Mouse (Mus musculus) stomach, postnatal 0 days (tissue): ENCODE results near the gene Phrf1. TPM values are rescaled to one million over a fixed set of nuclear protein-coding genes. Genes with fewer than 3 reads are reported as not detected.

Experiments
- ATAC-seq: fragments of 200-750 bp; cut with Nextera tagmentation; 2 replicates; pipeline ENCODE4 v1.8.0; 2017; ENCODE audit not compliant: low FRiP score, low TSS enrichment
- DNase-seq: peaks from one replicate; pipeline ENCODE4 v3.0.0-alpha.2; 2016; ENCODE audit warnings: low spot score
- H3K27ac ChIP-seq: fragments of 300-500 bp; sonication (generic); replicated peaks from 2 replicates; pipeline ENCODE4 v1.5.1; 2014; ENCODE audit warnings: mild to moderate bottlenecking, control low read depth
- H3K27me3 ChIP-seq: fragments of 300-500 bp; sonication (generic); 2 replicates; pipeline ENCODE4 v1.6.1; 2014; ENCODE audit warnings: low read length; ENCODE audit not compliant: control insufficient read depth, insufficient read depth
- H3K36me3 ChIP-seq: fragments of 300-500 bp; sonication (generic); 2 replicates; pipeline ENCODE4 v1.6.1; 2014; ENCODE audit warnings: low read length, mixed read lengths; ENCODE audit not compliant: control insufficient read depth, insufficient read depth
- H3K4me1 ChIP-seq: fragments of 300-500 bp; sonication (generic); replicated peaks from 2 replicates; pipeline ENCODE4 v1.6.1; 2014; ENCODE audit warnings: antibody characterized with exemption; ENCODE audit not compliant: control insufficient read depth, insufficient read depth
- H3K4me2 ChIP-seq: fragments of 300-500 bp; sonication (generic); replicated peaks from 2 replicates; pipeline ENCODE4 v1.6.1; 2014; ENCODE audit warnings: low read depth, mild to moderate bottlenecking, control low read depth, moderate library complexity
- H3K4me3 ChIP-seq: fragments of 300-500 bp; sonication (generic); 2 replicates; pipeline ENCODE4 v1.5.1; 2014; ENCODE audit warnings: low read depth, low read length, control low read depth
- H3K9ac ChIP-seq: fragments of 300-500 bp; sonication (generic); 2 replicates; pipeline ENCODE4 v1.6.1; 2014; ENCODE audit warnings: mild to moderate bottlenecking, low read length, control low read depth, mixed read lengths
- H3K9me3 ChIP-seq: fragments of 300-500 bp; sonication (generic); 2 replicates; pipeline ENCODE4 v1.6.1; 2016; ENCODE audit warnings: low read length; ENCODE audit not compliant: control insufficient read depth
- CTCF ChIP-seq: IDR thresholded peaks from 2 replicates; pipeline ENCODE4 v1.5.1; 2016; ENCODE audit warnings: antibody characterized with exemption, low read depth, mild to moderate bottlenecking, moderate library complexity
- EP300 ChIP-seq: optimal IDR thresholded peaks from 2 replicates; pipeline ENCODE3; 2016; ENCODE audit warnings: antibody characterized with exemption
- WGBS: fragments of 180-500 bp; shearing (Covaris S2); extraction: QIAGEN DNeasy Blood & Tissue Kit; methylation state at CpG from one replicate; pipeline ENCODE4 v1.1.7; 2014; 5-methylcytosine and 5-hydroxymethylcytosine counted together
- polyA plus RNA-seq: library from polyadenylated mRNA; unstranded; fragments of >200 nt; fragmentation: Nextera tagmentation; extraction: Ambion mirVana; gene quantifications from 2 replicates; pipeline ENCODE4 v1.2.1, GENCODE M21; 2015

Phrf1 gene
- polyA plus RNA-seq, 1 experiment from 2014 or later, result 19.1 TPM

DNA sequence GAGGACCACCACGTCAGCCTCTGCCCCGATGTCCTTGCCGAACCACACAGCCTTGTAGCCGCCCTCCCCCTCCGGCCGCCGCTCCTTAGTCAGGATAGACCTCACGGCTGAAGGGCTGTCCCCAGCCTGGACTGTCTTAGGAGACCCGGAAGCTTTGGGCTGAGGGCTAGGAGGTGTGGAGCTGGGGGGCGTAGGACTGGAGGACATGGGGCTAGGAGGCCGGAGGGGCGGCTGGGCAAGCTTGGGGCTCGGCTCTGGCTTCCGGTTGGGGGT is 40.6 kb downstream of the Phrf1 start:
- H3K36me3 ChIP-seq, result no peaks in the 10 kb centered on the region
- no peaks in the 10 kb centered on the region for H3K27me3 ChIP-seq
- ATAC-seq (no peak), DNase-seq (no peak)
- H3K9ac ChIP-seq, result no peak overlapping the region
- no peak overlapping the region for H3K4me3 ChIP-seq
- WGBS, result 80% methylated on average over 14 of the region's 14 CpGs
- H3K9me3 ChIP-seq, result no peaks in the 10 kb centered on the region
- H3K4me2 ChIP-seq, result no peak overlapping the region
- no peaks in the 10 kb centered on the region for H3K4me1 ChIP-seq
- H3K27ac ChIP-seq, result no peak overlapping the region
- no peak for TF ChIP-seq CTCF
- TF ChIP-seq EP300, result no peak

DNA sequence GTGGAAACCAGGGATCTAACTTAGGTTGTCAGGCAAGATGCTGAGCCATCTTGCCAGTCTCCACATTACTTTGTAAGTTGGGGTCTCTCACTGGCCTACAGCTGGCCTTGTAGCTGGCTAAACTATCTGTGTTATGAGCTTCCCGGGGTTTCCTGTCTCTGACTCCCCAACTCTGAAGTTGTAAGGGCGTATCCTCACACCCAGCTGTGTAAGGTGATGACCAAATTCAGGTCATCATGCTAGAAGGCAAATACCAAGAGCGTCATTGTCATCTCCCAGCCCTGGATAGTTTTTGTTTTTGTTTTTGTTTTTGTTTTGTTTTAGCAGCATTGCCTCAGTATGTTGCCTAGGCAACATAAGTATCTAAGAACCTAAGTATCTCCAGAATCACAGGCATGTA is 42.0 kb downstream of the Phrf1 start:
- no peak overlapping the region for H3K27ac ChIP-seq
- H3K36me3 ChIP-seq, result no peaks in the 10 kb centered on the region
- WGBS, result 87% methylated on average over 3 of the region's 3 CpGs
- TF ChIP-seq EP300, result no peak
- TF ChIP-seq CTCF, result no peak
- no peak overlapping the region for H3K4me2 ChIP-seq
- no peaks in the 10 kb centered on the region for H3K9me3 ChIP-seq
- no peak overlapping the region for H3K9ac ChIP-seq
- H3K4me3 ChIP-seq, result no peak overlapping the region
- H3K27me3 ChIP-seq, result no peaks in the 10 kb centered on the region
- ATAC-seq (no peak), DNase-seq (no peak)
- no peaks in the 10 kb centered on the region for H3K4me1 ChIP-seq

DNA sequence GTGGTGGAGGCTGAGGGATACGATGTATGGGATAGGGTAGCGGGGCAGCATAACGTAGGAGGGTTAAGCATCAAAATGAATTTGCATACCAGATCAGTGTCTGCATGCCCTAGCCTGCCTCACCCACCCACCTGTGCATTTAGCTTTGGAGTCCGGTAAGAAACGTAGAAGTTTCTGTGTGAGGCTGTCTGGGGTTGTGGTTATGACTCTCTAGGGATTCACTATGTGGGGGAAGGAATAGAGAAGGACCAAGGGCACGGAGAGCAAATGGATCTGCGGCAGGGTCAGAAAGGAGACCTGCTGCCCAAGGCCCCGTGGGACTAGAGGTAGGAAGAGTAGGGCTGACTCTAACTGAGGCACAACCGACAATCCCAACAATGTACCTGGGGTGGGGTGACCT is 46.8 kb downstream of the Phrf1 start:
- no peak for ATAC-seq
- DNase-seq, result no peak
- Histone ChIP-seq H3K4me2 (no peak overlapping the region), H3K9ac (no peak overlapping the region), H3K4me1 (0 out of 2 replicates have a peak, but pooled peaks cover 3% of the 10 kb centered on the region), H3K36me3 (no peaks in the 10 kb centered on the region), H3K27ac (no peak overlapping the region), H3K4me3 (no peak overlapping the region), H3K27me3 (no peaks in the 10 kb centered on the region), H3K9me3 (no peaks in the 10 kb centered on the region)
- TF ChIP-seq CTCF (no peak), EP300 (no peak)
- WGBS, result 70% methylated on average over 9 of the region's 9 CpGs

DNA sequence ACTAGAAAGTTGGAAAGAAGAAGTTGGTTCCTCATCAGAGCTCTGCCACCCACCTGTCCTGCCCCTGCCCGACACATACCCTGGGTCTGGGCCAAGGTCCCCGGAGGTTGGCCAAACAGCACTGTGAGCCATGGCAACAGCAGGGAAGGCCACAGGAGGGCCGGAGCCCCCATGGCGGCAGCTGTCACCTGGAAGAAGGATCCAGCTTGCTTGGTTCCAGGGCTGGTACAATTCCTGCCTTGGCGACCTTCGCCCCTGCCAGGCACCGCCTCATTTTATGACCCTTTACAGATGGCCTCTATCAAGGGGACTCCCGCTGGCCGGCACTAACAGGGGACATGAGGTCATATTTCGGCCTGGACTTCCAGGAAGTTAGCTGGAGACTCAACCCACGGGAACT is 48.0 kb downstream of the Phrf1 start, which contains the start of gene Cdhr5:
Gene Cdhr5 (minus strand): TSS at position 241 of the 400 bp plus-strand sequence.
- no peak within 1 kb of the TSS for H3K27ac ChIP-seq
- H3K27me3 ChIP-seq, result no peaks in the 10 kb centered on the region
- no peak within 1 kb of the TSS for H3K9ac ChIP-seq
- H3K36me3 ChIP-seq, result no peaks in the 10 kb centered on the region
- no peak within 1 kb of the TSS for H3K4me2 ChIP-seq
- TF ChIP-seq CTCF (no peak), EP300 (no peak)
- DNase-seq, result peak; percentile 41
- H3K4me1 ChIP-seq, result 0 out of 2 replicates have a peak, but pooled peaks cover 3% of the 10 kb centered on the region
- no peak; the same call in 1 of the 2 replicates for ATAC-seq
- H3K4me3 ChIP-seq, result no peak within 1 kb of the TSS
- WGBS, result 65% methylated on average over 11 of the region's 11 CpGs
- no peaks in the 10 kb centered on the region for H3K9me3 ChIP-seq

DNA sequence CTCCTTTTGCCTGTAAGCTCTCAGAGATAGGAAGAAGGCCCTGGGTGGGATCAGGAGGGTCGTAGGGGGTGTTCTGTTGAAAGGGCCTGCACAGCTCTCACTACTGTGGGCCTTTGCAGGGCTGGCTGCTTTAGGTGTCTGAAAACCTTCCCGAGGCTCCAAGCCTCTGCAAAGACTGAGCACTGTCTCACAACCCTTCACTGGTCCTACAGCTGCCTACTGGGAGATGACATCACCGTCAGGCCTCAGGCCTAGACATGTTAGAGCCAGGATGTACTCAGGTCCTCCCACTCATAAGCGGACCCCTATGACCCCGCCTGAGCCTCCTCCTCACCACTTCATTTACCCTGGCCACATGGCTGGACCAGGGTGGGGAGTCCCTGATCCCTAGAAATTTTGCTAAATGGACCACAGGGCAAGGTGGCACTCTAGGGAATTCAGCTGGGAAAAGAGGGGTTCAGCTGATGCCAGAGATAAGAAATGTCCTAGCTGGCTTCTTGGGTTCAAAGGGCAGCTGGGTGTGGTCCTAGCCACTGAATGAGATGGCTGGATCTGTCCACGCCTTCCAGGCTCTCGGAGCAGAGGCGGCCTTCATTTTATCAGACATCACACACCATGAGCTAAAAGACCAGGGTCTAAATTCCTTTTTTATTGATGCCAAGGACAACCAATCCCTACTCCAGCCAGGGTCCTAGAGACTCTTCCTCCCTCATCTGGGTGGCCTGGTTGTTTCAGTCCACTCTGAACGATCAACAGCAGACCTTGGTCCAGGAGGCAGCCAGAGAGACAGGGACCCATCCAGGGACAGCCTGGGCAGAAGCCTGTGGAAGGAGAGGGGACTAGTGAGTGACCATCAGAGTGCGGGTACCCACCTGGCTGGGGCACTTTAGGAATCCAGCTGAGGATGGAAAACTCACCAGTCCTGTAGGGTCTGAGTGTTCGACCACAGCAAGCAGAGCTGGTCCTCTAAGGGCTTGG is 49.4 kb downstream of the Phrf1 start:
- Histone ChIP-seq H3K4me1 (0 out of 2 replicates have a peak, but pooled peaks cover 3% of the 10 kb centered on the region), H3K27me3 (no peaks in the 10 kb centered on the region), H3K4me3 (no peak overlapping the region), H3K4me2 (peak overlapping the region; percentile 81; the same call in 1 of the 2 replicates), H3K27ac (no peak overlapping the region), H3K9me3 (no peaks in the 10 kb centered on the region), H3K9ac (no peak overlapping the region), H3K36me3 (no peaks in the 10 kb centered on the region)
- 75% methylated on average over 11 of the region's 11 CpGs for WGBS
- ATAC-seq (no peak), DNase-seq (no peak)
- TF ChIP-seq EP300, result no peak
- no peak for TF ChIP-seq CTCF
